22 mouse cellular contexts compared by ENCODE assay signal in the genomic region with DNA sequence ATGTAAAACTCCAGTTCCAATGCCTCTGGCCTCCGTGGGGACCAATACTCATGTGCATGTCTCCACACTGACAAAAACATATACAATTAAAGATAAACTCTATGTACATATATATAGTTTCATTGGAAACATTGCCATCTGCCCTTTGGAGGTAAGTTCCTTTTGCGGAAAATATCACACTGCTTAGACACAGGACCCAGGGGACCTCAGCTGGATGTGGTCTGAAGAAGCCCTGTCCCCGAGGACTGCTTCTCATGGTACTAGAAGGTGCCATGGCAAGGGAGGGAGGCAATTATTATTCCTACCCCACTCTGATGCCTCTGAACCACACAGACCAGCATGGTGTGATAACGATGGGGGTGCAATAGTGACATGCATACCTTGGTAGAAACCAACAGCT. TPM values are rescaled to one million over a fixed set of nuclear protein-coding genes. Genes with fewer than 3 reads are reported as not detected.
DNase-seq lines count a peak whose midpoint lies in the region; ATAC-seq and TF ChIP-seq lines count a peak whose summit lies in the region.
"Had no signal": no experiment of that assay in that cellular context is flagged by ENCODE, and none has a peak within 500 bp of the region (broad histone marks: within the 10 kb centered on the region; RNA-seq: fewer than 3 reads in every experiment).

No protein-coding gene starts in this region.

- H3K27ac ChIP-seq in forebrain, postnatal 0 days (ENCODE audit: low read depth, low read length), result no peak overlapping the region
- H3K27ac ChIP-seq: embryonic facial prominence, embryonic 10.5 days; embryonic facial prominence, embryonic 12.5 days; forebrain, embryonic 12.5 days had no signal

- no peaks in the 10 kb centered on the region for H3K4me1 ChIP-seq in forebrain, postnatal 0 days (ENCODE audit: insufficient read depth)
- H3K4me1 ChIP-seq: embryonic facial prominence, embryonic 10.5 days had no signal

- intact Hi-C loops in heart, postnatal 10 days (cut with DNase I), result no loop called here

- no peak for TF ChIP-seq CTCF in forebrain, postnatal 0 days (IDR thresholded peaks at IDR 0.05; ENCODE audit: low read depth)

- H3K9me3 ChIP-seq in forebrain, postnatal 0 days (ENCODE audit: low read length), result no peaks in the 10 kb centered on the region
- H3K9me3 ChIP-seq: embryonic facial prominence, embryonic 10.5 days; embryonic facial prominence, embryonic 12.5 days; forebrain, embryonic 12.5 days; G1E had no signal

- no peaks in the 10 kb centered on the region for H3K27me3 ChIP-seq in forebrain, postnatal 0 days (ENCODE audit: insufficient read depth, low read length)
- H3K27me3 ChIP-seq: embryonic facial prominence, embryonic 12.5 days; forebrain, embryonic 12.5 days; Patski had no signal

- DNase-seq in heart, adult 11 months, result peak; percentile 85
- DNase-seq in heart, postnatal 10 days, result no peak
- DNase-seq in B cell, adult 2 months, result peak; percentile 29 to 39
- DNase-seq in forebrain, postnatal 0 days, result no peak
- no peak for DNase-seq in layer of hippocampus, adult 8-10 months (ENCODE audit: low spot score in 2 of 2)
- DNase-seq: adrenal gland, adult 8-10 months; adrenal gland, postnatal 14 days; adrenal gland, postnatal 36 days; cerebellum, adult 11-12 months; cerebellum, adult 2 months; cerebellum, adult 9-10 months; cerebellum, postnatal 10 days; cerebellum, postnatal 25 days had no signal

- no peaks in the 10 kb centered on the region for H3K36me3 ChIP-seq in forebrain, postnatal 0 days (ENCODE audit: insufficient read depth)
- H3K36me3 ChIP-seq: embryonic facial prominence, embryonic 10.5 days; embryonic facial prominence, embryonic 12.5 days; forebrain, embryonic 12.5 days had no signal

- 87% methylated on average over 4 of the region's 4 CpGs for WGBS in forebrain, postnatal 0 days

- no peak overlapping the region for H3K4me2 ChIP-seq in forebrain, postnatal 0 days (ENCODE audit: low read depth)
- H3K4me2 ChIP-seq: embryonic facial prominence, embryonic 12.5 days; forebrain, embryonic 12.5 days had no signal

- H3K9ac ChIP-seq in forebrain, postnatal 0 days, result no peak overlapping the region
- H3K9ac ChIP-seq: embryonic facial prominence, embryonic 12.5 days; forebrain, embryonic 12.5 days had no signal

- ATAC-seq in monocyte, adult 5-6 weeks (replicated peaks; ENCODE audit: insufficient number of reproducible peaks, low FRiP score, low TSS enrichment, poor library complexity, severe bottlenecking), result peak; percentile 27; the same call in 1 of the 2 replicates
- ATAC-seq in forebrain, postnatal 0 days, result no peak
- ATAC-seq: activated CD4-positive, CD25-positive, alpha-beta regulatory T cell, adult 4 months; forebrain, embryonic 14.5 days; forebrain, embryonic 16.5 days; Patski had no signal

- H3K4me3 ChIP-seq in forebrain, postnatal 0 days (ENCODE audit: low read depth, low read length), result no peak overlapping the region
- H3K4me3 ChIP-seq: embryonic facial prominence, embryonic 10.5 days; embryonic facial prominence, embryonic 12.5 days; forebrain, embryonic 12.5 days had no signal

RNA-seq across cellular contexts. Expression of a gene that starts 18.7 kb away (rescaled TPM):
- 10 to 100 TPM; 16.6 to 18.6 TPM for total RNA-seq in heart, postnatal 10 days (2021)
- 60.7 to 91.8 TPM (median 63.4 TPM) in 3 replicates for total RNA-seq in monocyte, adult 5-6 weeks (2017)
- 74.7 and 80.1 TPM in 2 replicates for total RNA-seq in forebrain, postnatal 0 days (2014; rRNA removed)
- 147 and 207 TPM in 2 replicates for polyA plus RNA-seq in forebrain, postnatal 0 days (2015; fragmentation: Nextera tagmentation; extraction: Ambion mirVana)
- 100 to 1,000 TPM; 198 to 247 (median 235) TPM for total RNA-seq in layer of hippocampus, adult 8-10 months (2022)

RNA-seq across cellular contexts. Expression of a gene that starts 43.2 kb away (rescaled TPM):
- total RNA-seq in heart, postnatal 10 days (2021), result 1,000 to 10,000 TPM in 1 of 2 experiments, 100 to 1,000 TPM in 1; 990 to 1,025 TPM
- 97.5 to 124 TPM (median 101 TPM) in 3 replicates for total RNA-seq in monocyte, adult 5-6 weeks (2017)
- total RNA-seq in forebrain, postnatal 0 days (2014; rRNA removed), result 143 and 190 TPM in 2 replicates
- polyA plus RNA-seq in forebrain, postnatal 0 days (2015; fragmentation: Nextera tagmentation; extraction: Ambion mirVana), result 432 and 524 TPM in 2 replicates
- 100 to 1,000 TPM; 227 to 270 (median 244) TPM for total RNA-seq in layer of hippocampus, adult 8-10 months (2022)

RNA-seq across cellular contexts. Expression of a gene that starts 53.2 kb away (rescaled TPM):
- 10 to 100 TPM; 22.6 to 25.8 TPM for total RNA-seq in heart, postnatal 10 days (2021)
- 15.0 to 43.3 TPM (median 25.2 TPM) in 3 replicates for total RNA-seq in monocyte, adult 5-6 weeks (2017)
- total RNA-seq in forebrain, postnatal 0 days (2014; rRNA removed), result 53.0 and 54.6 TPM in 2 replicates
- polyA plus RNA-seq in forebrain, postnatal 0 days (2015; fragmentation: Nextera tagmentation; extraction: Ambion mirVana), result 38.9 and 42.0 TPM in 2 replicates
- 10 to 100 TPM; 41.0 to 51.1 (median 49.0) TPM for total RNA-seq in layer of hippocampus, adult 8-10 months (2022)

Comparison
In these comparisons a context has a peak if more than half of its experiments do, and no peak if none do; other contexts are left out.
1. DNase-seq: peak in heart, adult 11 months (single experiment) and B cell, adult 2 months (2 of 2); none in heart, postnatal 10 days (0 of 2), forebrain, postnatal 0 days (single experiment) and layer of hippocampus, adult 8-10 months (0 of 2).